ENCODE assay signal across 8 mouse cellular contexts in the genomic region with DNA sequence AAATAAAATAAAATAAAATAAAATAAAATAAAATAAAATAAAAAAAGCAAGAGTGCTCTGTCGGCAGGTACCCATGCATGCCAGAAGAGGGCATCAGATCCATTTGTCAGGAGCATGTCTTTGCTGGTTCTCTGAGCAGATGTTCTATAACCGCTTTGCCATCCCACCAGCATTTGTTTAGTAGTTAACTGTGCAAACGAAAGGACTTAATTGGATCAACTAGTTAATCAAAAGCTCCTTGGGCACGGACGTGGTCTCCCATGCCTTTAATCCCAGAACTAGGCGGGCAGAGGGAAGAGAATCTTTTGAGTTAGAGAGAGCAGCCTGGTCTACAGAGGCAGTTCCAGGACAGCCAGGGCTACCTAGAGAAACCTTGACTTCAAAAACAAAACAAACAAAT. TPM values are rescaled to one million over a fixed set of nuclear protein-coding genes. Genes with fewer than 3 reads are reported as not detected.
A peak's percentile ranks its signal among the peaks of the same experiment; 100 is the strongest.
DNase-seq lines count a peak whose midpoint lies in the region; ATAC-seq and TF ChIP-seq lines count a peak whose summit lies in the region.

No protein-coding gene starts in this region.

- H3K27ac ChIP-seq in spleen, adult 2 months (ENCODE audit: insufficient read depth, low read length), result no peak overlapping the region
- H3K27ac ChIP-seq in hindbrain, embryonic 12.5 days, result no peak overlapping the region
- H3K27ac ChIP-seq in midbrain, embryonic 12.5 days (replicated peaks), result no peak overlapping the region

- peaks cover 23% of the 10 kb centered on the region for H3K27me3 ChIP-seq in spleen, adult 2 months (ENCODE audit: control insufficient read depth, insufficient read depth, low read length)
- H3K27me3 ChIP-seq in hindbrain, embryonic 12.5 days, result peaks cover 79% of the 10 kb centered on the region
- peaks cover 75% of the 10 kb centered on the region for H3K27me3 ChIP-seq in midbrain, embryonic 12.5 days

- peak; percentile 23 for DNase-seq in adrenal gland, adult 2 months
- no peak for DNase-seq in adrenal gland, postnatal 4 days (ENCODE audit: low spot score in 2 of 2)
- no peak for DNase-seq in spleen, adult 2 months (ENCODE audit: low read depth in 1 of 2, low spot score in 2 of 2)
- no peak for DNase-seq in spleen, postnatal 14 days (ENCODE audit: low spot score in 2 of 2)
- no peak for DNase-seq in ovary, adult 18-20 months (ENCODE audit: low spot score)
- no peak for DNase-seq in frontal cortex, adult 2 months (ENCODE audit: extremely low spot score in 1 of 2, low spot score in 1 of 2)

- no peak overlapping the region for H3K9ac ChIP-seq in hindbrain, embryonic 12.5 days
- no peak overlapping the region for H3K9ac ChIP-seq in midbrain, embryonic 12.5 days (replicated peaks)

- no peaks in the 10 kb centered on the region; the same call in 1 of the 2 replicates for H3K4me1 ChIP-seq in spleen, adult 2 months (ENCODE audit: control insufficient read depth, insufficient read depth, insufficient read length)
- H3K4me1 ChIP-seq in hindbrain, embryonic 12.5 days, result peaks cover 5% of the 10 kb centered on the region; the same call in 1 of the 2 replicates
- peaks cover 6% of the 10 kb centered on the region; the same call in 1 of the 2 replicates for H3K4me1 ChIP-seq in midbrain, embryonic 12.5 days

- H3K9me3 ChIP-seq in hindbrain, embryonic 12.5 days (replicated peaks), result no peaks in the 10 kb centered on the region
- no peaks in the 10 kb centered on the region for H3K9me3 ChIP-seq in midbrain, embryonic 12.5 days

- H3K36me3 ChIP-seq in spleen, adult 2 months (ENCODE audit: control insufficient read depth, insufficient read depth, low read length), result no peaks in the 10 kb centered on the region
- no peaks in the 10 kb centered on the region for H3K36me3 ChIP-seq in hindbrain, embryonic 12.5 days
- no peaks in the 10 kb centered on the region for H3K36me3 ChIP-seq in midbrain, embryonic 12.5 days

- no peak for ATAC-seq in hindbrain, embryonic 12.5 days (ENCODE audit: low FRiP score)
- ATAC-seq in midbrain, embryonic 12.5 days (ENCODE audit: low FRiP score, low read depth), result peak; percentile 11; the same call in 1 of the 2 replicates

- TF ChIP-seq POLR2A in spleen, adult 2 months (IDR thresholded peaks at IDR 0.05; ENCODE audit: low read depth, low read length), result no peak

- TF ChIP-seq CTCF in spleen, adult 2 months (IDR thresholded peaks at IDR 0.05; ENCODE audit: extremely low read depth, insufficient read depth, insufficient read length, insufficient replicate concordance), result peak; percentile 40; the same call in 1 of the 2 replicates

- H3K4me3 ChIP-seq in spleen, adult 2 months (ENCODE audit: extremely low read depth, insufficient read depth, insufficient read length), result no peak overlapping the region
- peak overlapping the region; percentile 35; the same call in 1 of the 2 replicates for H3K4me3 ChIP-seq in hindbrain, embryonic 12.5 days
- peak overlapping the region; percentile 44; the same call in 1 of the 2 replicates for H3K4me3 ChIP-seq in midbrain, embryonic 12.5 days

- H3K4me2 ChIP-seq in hindbrain, embryonic 12.5 days (replicated peaks), result peak overlapping the region; percentile 56
- peak overlapping the region; percentile 58 for H3K4me2 ChIP-seq in midbrain, embryonic 12.5 days (replicated peaks)

- WGBS in spleen, adult 2 months, result 12% methylated on average over 6 of the region's 6 CpGs
- WGBS in hindbrain, embryonic 12.5 days, result 4% methylated on average over 6 of the region's 6 CpGs
- 1% methylated on average over 6 of the region's 6 CpGs for WGBS in midbrain, embryonic 12.5 days

RNA-seq across cellular contexts. Expression of a gene that starts 33.4 kb away (rescaled TPM):
- total RNA-seq in adrenal gland, adult 2 months (2021), result 1 to 10 TPM; 1.9 to 2.1 TPM
- polyA plus RNA-seq in adrenal gland, adult 2 months (2012; rRNA removed), result 2.2 and 2.3 TPM in 2 replicates
- total RNA-seq in adrenal gland, postnatal 4 days (2021), result 1 to 10 TPM; 1.1 to 1.8 TPM
- polyA plus RNA-seq in spleen, adult 2 months (2012; rRNA removed), result 5.2 and 6.0 TPM in 2 replicates
- polyA plus RNA-seq in hindbrain, embryonic 12.5 days (2016; fragmentation: Nextera tagmentation; extraction: Ambion mirVana), result 2.0 TPM in 2 replicates
- polyA plus RNA-seq in midbrain, embryonic 12.5 days (2016; fragmentation: Nextera tagmentation; extraction: Ambion mirVana), result 1.9 and 2.4 TPM in 2 replicates
- 3.0 and 4.8 TPM in 2 replicates for polyA plus RNA-seq in frontal cortex, adult 2 months (2012; rRNA removed)

RNA-seq across cellular contexts. Expression of a gene that starts 57.6 kb away (rescaled TPM):
- total RNA-seq in adrenal gland, adult 2 months (2021), result 10 to 100 TPM; 61.7 to 85.5 TPM
- 0.93 TPM in 1 of 2 replicates, not detected in the other for polyA plus RNA-seq in adrenal gland, adult 2 months (2012; rRNA removed)
- total RNA-seq in adrenal gland, postnatal 4 days (2021), result 100 to 1,000 TPM; 801 to 997 TPM
- polyA plus RNA-seq in spleen, adult 2 months (2012; rRNA removed), result 14.7 and 15.9 TPM in 2 replicates
- 8.6 and 14.4 TPM in 2 replicates for polyA plus RNA-seq in hindbrain, embryonic 12.5 days (2016; fragmentation: Nextera tagmentation; extraction: Ambion mirVana)
- polyA plus RNA-seq in midbrain, embryonic 12.5 days (2016; fragmentation: Nextera tagmentation; extraction: Ambion mirVana), result 18.3 and 20.1 TPM in 2 replicates
- 1.3 and 2.0 TPM in 2 replicates for polyA plus RNA-seq in frontal cortex, adult 2 months (2012; rRNA removed)

RNA-seq across cellular contexts. Expression of a gene that starts 58.7 kb away (rescaled TPM):
- total RNA-seq in adrenal gland, adult 2 months (2021), result 10 to 100 TPM; 50.8 to 65.4 TPM
- 30.9 and 38.0 TPM in 2 replicates for polyA plus RNA-seq in adrenal gland, adult 2 months (2012; rRNA removed)
- 1,000 to 10,000 TPM in 1 of 2 experiments, 100 to 1,000 TPM in 1; 924 to 1,090 TPM for total RNA-seq in adrenal gland, postnatal 4 days (2021)
- 102 and 177 TPM in 2 replicates for polyA plus RNA-seq in spleen, adult 2 months (2012; rRNA removed)
- polyA plus RNA-seq in hindbrain, embryonic 12.5 days (2016; fragmentation: Nextera tagmentation; extraction: Ambion mirVana), result 39.7 and 58.2 TPM in 2 replicates
- polyA plus RNA-seq in midbrain, embryonic 12.5 days (2016; fragmentation: Nextera tagmentation; extraction: Ambion mirVana), result 76.0 and 96.2 TPM in 2 replicates
- 7.3 and 8.1 TPM in 2 replicates for polyA plus RNA-seq in frontal cortex, adult 2 months (2012; rRNA removed)
